Mouse (Mus musculus): Measurements from ENCODE around the gene Vwc2l. TPM values are rescaled to one million over a fixed set of nuclear protein-coding genes. Genes with fewer than 3 reads are reported as not detected.

The Vwc2l gene
- polyA plus RNA-seq, 1 experiment from 2014 or later, result 0.02 TPM

DNA sequence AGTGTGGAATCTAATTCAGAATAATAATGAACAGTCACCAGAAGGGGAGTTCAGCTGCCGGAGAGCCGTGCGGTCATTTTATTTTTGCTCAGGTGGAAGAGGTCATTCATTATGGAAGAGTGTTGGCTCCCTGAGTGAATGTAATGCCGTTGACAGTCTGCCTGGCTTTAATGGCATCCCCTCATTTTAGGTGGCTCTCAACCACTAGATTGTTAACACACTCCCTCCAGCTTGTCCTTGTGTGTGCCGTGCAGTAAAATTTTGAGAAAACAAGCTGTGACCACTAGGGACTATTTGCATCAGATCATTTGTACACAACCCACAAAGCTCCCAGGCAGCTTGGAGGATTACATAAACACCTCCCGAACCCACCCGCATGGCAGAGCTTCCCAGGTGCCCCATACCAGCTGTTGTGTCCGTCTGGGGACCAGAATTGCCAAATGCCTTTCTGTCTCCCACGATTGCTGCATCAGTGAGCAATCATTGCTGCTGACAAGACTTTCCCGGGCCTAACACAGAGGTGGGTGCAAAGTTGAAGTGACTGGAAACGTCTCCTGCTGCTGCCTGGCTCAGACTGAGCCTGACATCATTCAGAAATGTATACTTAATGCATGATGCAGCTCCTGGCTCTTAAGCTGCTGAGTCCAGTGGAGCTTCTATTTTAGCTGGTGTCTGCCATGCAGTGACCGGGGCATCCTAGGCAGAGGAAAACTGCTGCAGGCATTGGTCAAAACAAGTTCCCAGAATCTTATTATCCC is 126.3 kb downstream of the Vwc2l start:
- WGBS, result 66% methylated on average over 12 of the region's 12 CpGs
- no peak for DNase-seq (ENCODE audit: low spot score)
- no peaks in the 10 kb centered on the region for H3K4me1 ChIP-seq (ENCODE audit: insufficient read depth, low read depth, low read length)

GRCm38 (mm10) chr1:70853446-70853845 is 127.9 kb downstream of the Vwc2l start:
- DNase-seq (ENCODE audit: low spot score) (peak; percentile 16), ATAC-seq (no peak)
- Histone ChIP-seq H3K4me2 (replicated peaks; ENCODE audit: low read depth, low read length) (no peak overlapping the region), H3K4me3 (ENCODE audit: low read depth, low read length) (no peak overlapping the region), H3K9me3 (ENCODE audit: low read length) (no peaks in the 10 kb centered on the region), H3K4me1 (ENCODE audit: insufficient read depth, low read depth, low read length) (no peaks in the 10 kb centered on the region), H3K36me3 (ENCODE audit: insufficient read depth, low read length) (no peaks in the 10 kb centered on the region), H3K27ac (ENCODE audit: low read length) (no peak overlapping the region), H3K27me3 (replicated peaks; ENCODE audit: insufficient read depth, low read length) (no peaks in the 10 kb centered on the region), H3K9ac (replicated peaks; ENCODE audit: low read depth) (no peak overlapping the region)
- TF ChIP-seq CTCF (IDR thresholded peaks at IDR 0.05), result no peak
- no peak for TF ChIP-seq EP300 (IDR thresholded peaks at IDR 0.05)
- 45% methylated on average over 11 of the region's 11 CpGs for WGBS

More for the DNA sequence above, 126.3 kb downstream of the Vwc2l start:
- TF ChIP-seq CTCF (IDR thresholded peaks at IDR 0.05) (no peak), EP300 (IDR thresholded peaks at IDR 0.05) (no peak)
- no peak overlapping the region for H3K4me2 ChIP-seq (replicated peaks; ENCODE audit: low read depth, low read length)
- ATAC-seq, result no peak
- no peak overlapping the region for H3K9ac ChIP-seq (replicated peaks; ENCODE audit: low read depth)
- H3K4me3 ChIP-seq (ENCODE audit: low read depth, low read length), result no peak overlapping the region
- H3K36me3 ChIP-seq (ENCODE audit: insufficient read depth, low read length), result no peaks in the 10 kb centered on the region
- H3K27me3 ChIP-seq (replicated peaks; ENCODE audit: insufficient read depth, low read length), result no peaks in the 10 kb centered on the region
- no peaks in the 10 kb centered on the region for H3K9me3 ChIP-seq (ENCODE audit: low read length)
- H3K27ac ChIP-seq (ENCODE audit: low read length), result no peak overlapping the region

DNA sequence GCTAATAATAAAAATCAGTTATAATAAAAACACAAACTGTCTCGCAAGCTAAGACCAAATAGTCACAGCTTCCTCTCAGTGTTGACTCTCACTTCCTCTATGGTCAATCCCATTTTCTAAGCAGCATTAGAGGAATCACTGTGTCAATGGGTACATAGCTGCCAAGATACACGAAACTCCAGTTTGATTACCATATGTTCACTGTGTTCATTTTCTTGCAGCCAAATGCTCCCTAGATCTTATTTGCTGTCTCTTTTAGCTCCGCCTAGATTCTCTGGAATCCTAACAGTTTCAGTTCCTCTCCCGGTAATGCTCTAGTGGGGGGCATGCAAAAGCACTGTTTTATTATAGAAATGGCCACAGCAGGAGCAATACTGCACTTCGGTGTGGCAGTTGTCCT is 130.4 kb downstream of the Vwc2l start:
- no peak overlapping the region for H3K4me3 ChIP-seq (ENCODE audit: low read depth, low read length)
- H3K9me3 ChIP-seq (ENCODE audit: low read length), result no peaks in the 10 kb centered on the region
- ATAC-seq, result no peak
- no peak overlapping the region for H3K4me2 ChIP-seq (replicated peaks; ENCODE audit: low read depth, low read length)
- H3K36me3 ChIP-seq (ENCODE audit: insufficient read depth, low read length), result no peaks in the 10 kb centered on the region
- TF ChIP-seq EP300 (IDR thresholded peaks at IDR 0.05), result no peak
- no peak for TF ChIP-seq CTCF (IDR thresholded peaks at IDR 0.05)
- no peak overlapping the region for H3K9ac ChIP-seq (replicated peaks; ENCODE audit: low read depth)
- H3K4me1 ChIP-seq (ENCODE audit: insufficient read depth, low read depth, low read length), result no peaks in the 10 kb centered on the region
- H3K27me3 ChIP-seq (replicated peaks; ENCODE audit: insufficient read depth, low read length), result no peaks in the 10 kb centered on the region
- no peak overlapping the region for H3K27ac ChIP-seq (ENCODE audit: low read length)
- WGBS, result 55% methylated on average over 5 of the region's 5 CpGs
- DNase-seq (ENCODE audit: low spot score), result no peak

DNA sequence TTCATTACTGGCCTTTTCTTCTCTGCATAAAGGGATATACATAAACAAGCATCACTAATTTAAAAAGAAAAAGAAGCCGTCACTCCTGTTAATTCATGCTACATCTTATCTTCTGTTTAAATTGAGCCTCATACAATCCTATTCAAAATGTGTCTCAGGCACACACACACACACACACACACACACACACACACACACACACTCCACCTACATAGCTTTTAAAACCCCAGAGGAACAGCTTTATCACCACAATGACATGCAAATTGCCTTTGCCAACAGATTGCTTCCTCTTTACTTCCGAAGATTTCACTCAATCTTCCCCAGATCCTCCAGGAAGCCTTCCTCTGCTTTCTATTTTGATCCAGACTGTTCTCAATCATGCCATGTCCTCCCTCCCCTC is 136.2 kb downstream of the Vwc2l start:
- TF ChIP-seq EP300 (IDR thresholded peaks at IDR 0.05) (no peak), CTCF (IDR thresholded peaks at IDR 0.05) (no peak)
- Histone ChIP-seq H3K4me1 (ENCODE audit: insufficient read depth, low read depth, low read length) (no peaks in the 10 kb centered on the region), H3K27me3 (replicated peaks; ENCODE audit: insufficient read depth, low read length) (no peaks in the 10 kb centered on the region), H3K9ac (replicated peaks; ENCODE audit: low read depth) (no peak overlapping the region), H3K27ac (ENCODE audit: low read length) (no peak overlapping the region), H3K4me3 (ENCODE audit: low read depth, low read length) (no peak overlapping the region), H3K4me2 (replicated peaks; ENCODE audit: low read depth, low read length) (no peak overlapping the region), H3K9me3 (ENCODE audit: low read length) (no peaks in the 10 kb centered on the region), H3K36me3 (ENCODE audit: insufficient read depth, low read length) (no peaks in the 10 kb centered on the region)
- no peak for DNase-seq (ENCODE audit: low spot score)
- WGBS, result 37% methylated on average over 2 of the region's 2 CpGs
- ATAC-seq, result no peak

DNA sequence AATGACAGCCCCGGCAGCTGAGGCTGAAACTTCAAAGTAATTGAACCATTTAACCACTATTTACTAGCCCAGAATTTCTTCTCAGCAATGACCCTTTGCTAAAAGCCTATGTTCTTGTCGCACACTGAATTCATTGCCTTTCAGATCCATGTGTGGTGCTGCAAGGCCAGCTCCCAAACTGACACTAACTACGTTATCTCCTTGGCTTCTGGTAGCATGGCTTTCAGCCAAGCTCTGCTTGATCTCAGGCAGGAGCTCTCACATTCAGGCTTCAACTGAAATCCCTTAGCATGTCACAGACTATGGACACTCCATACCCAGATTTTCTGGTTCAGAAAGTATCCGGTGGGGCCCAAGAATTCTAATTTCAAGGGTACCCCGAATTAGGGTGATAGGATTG is 140.6 kb downstream of the Vwc2l start:
- Histone ChIP-seq H3K4me1 (ENCODE audit: insufficient read depth, low read depth, low read length) (no peaks in the 10 kb centered on the region), H3K4me2 (replicated peaks; ENCODE audit: low read depth, low read length) (no peak overlapping the region), H3K9me3 (ENCODE audit: low read length) (no peaks in the 10 kb centered on the region), H3K27ac (ENCODE audit: low read length) (no peak overlapping the region), H3K27me3 (replicated peaks; ENCODE audit: insufficient read depth, low read length) (no peaks in the 10 kb centered on the region), H3K4me3 (ENCODE audit: low read depth, low read length) (no peak overlapping the region), H3K9ac (replicated peaks; ENCODE audit: low read depth) (no peak overlapping the region), H3K36me3 (ENCODE audit: insufficient read depth, low read length) (no peaks in the 10 kb centered on the region)
- TF ChIP-seq CTCF (IDR thresholded peaks at IDR 0.05) (no peak), EP300 (IDR thresholded peaks at IDR 0.05) (no peak)
- no peak for ATAC-seq
- 60% methylated on average over 5 of the region's 5 CpGs for WGBS
- DNase-seq (ENCODE audit: low spot score), result no peak

DNA sequence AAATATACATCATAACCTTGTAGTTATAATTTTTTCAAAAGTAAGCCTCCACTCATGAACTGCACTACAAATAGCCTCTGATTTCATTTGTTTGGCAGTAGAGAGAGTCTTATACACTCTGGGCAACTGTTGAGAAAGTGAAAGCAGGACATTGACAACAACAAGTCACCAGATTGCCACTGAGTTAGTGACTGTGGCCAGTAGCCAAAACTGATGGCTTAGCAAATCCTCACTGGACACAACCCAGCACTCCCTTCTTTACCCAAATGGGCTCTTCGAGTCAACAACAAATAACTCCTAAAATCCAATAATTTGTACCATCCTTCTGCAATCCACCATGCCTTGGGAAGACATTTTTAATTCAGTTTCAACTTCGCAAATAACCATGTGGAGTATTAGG is 155.0 kb downstream of the Vwc2l start:
- Histone ChIP-seq H3K36me3 (ENCODE audit: insufficient read depth, low read length) (no peaks in the 10 kb centered on the region), H3K27ac (ENCODE audit: low read length) (no peak overlapping the region), H3K4me2 (replicated peaks; ENCODE audit: low read depth, low read length) (no peak overlapping the region), H3K4me1 (ENCODE audit: insufficient read depth, low read depth, low read length) (no peaks in the 10 kb centered on the region), H3K4me3 (ENCODE audit: low read depth, low read length) (no peak overlapping the region), H3K27me3 (replicated peaks; ENCODE audit: insufficient read depth, low read length) (no peaks in the 10 kb centered on the region), H3K9ac (replicated peaks; ENCODE audit: low read depth) (no peak overlapping the region), H3K9me3 (ENCODE audit: low read length) (no peaks in the 10 kb centered on the region)
- no peak for DNase-seq (ENCODE audit: low spot score)
- no peak for TF ChIP-seq CTCF (IDR thresholded peaks at IDR 0.05)
- no peak for TF ChIP-seq EP300 (IDR thresholded peaks at IDR 0.05)
- no peak for ATAC-seq
- WGBS, result 77% methylated on average over 2 of the region's 2 CpGs

Data from lung, postnatal 0 days (tissue).